Mouse (Mus musculus) ES-E14 (cell line): ENCODE results near the gene Pld1. TPM values are rescaled to one million over a fixed set of nuclear protein-coding genes. Genes with fewer than 3 reads are reported as not detected.

ENCODE experiments used
- DNase-seq: peaks from one replicate; pipeline ENCODE4 v3.0.0-alpha.2; 2013; ENCODE audit warnings: low read depth, low spot score
- H3K27ac ChIP-seq: 2 replicates; pipeline ENCODE4 v1.5.1; 2012; ENCODE audit warnings: low read depth, mild to moderate bottlenecking, low read length, moderate library complexity, mixed read lengths; ENCODE audit not compliant: poor library complexity, insufficient read depth, severe bottlenecking
- H3K36me3 ChIP-seq: 2 replicates; pipeline ENCODE4 v1.6.1; 2012; ENCODE audit warnings: mild to moderate bottlenecking, low read length, moderate library complexity, mixed read lengths; ENCODE audit not compliant: control insufficient read depth, poor library complexity, insufficient read depth, severe bottlenecking
- H3K4me1 ChIP-seq, 2 experiments: fragments of 150-350 bp in 1 of 2; sonication (generic) in 1 of 2; 2 replicates each; pipeline ENCODE4 v1.6.1; 2012; ENCODE audit warnings: low read length in 2 of 2, mild to moderate bottlenecking in 1 of 2, mixed read lengths in 1 of 2; ENCODE audit not compliant: control insufficient read depth in 2 of 2, insufficient read depth in 2 of 2, poor library complexity in 1 of 2
- H3K4me3 ChIP-seq, 2 experiments: fragments of 150-350 bp in 1 of 2; sonication (generic) in 1 of 2; 2 replicates each; pipeline ENCODE4 v1.5.1; 2012; ENCODE audit warnings: low read length in 2 of 2, low read depth in 1 of 2, mild to moderate bottlenecking in 1 of 2, mixed read lengths in 1 of 2; ENCODE audit not compliant: insufficient read depth in 1 of 2, poor library complexity in 1 of 2, severe bottlenecking in 1 of 2
- H3K9ac ChIP-seq: 2 replicates; pipeline ENCODE4 v1.6.1; 2012; ENCODE audit warnings: low read depth, mild to moderate bottlenecking, low read length, mixed read lengths; ENCODE audit not compliant: poor library complexity, insufficient read depth, severe bottlenecking
- H3K9me3 ChIP-seq: fragments of 150-350 bp; sonication (generic); 2 replicates; pipeline ENCODE4 v1.6.1; 2012; ENCODE audit warnings: low read depth, mild to moderate bottlenecking, low read length; ENCODE audit not compliant: control insufficient read depth, insufficient read depth
- CHD2 ChIP-seq: IDR thresholded peaks from 2 replicates; pipeline ENCODE4 v1.6.1; 2014; ENCODE audit warnings: mild to moderate bottlenecking, low read depth, low read length, inconsistent platforms
- HCFC1 ChIP-seq: IDR thresholded peaks from 2 replicates; pipeline ENCODE4 v1.6.1; 2012; ENCODE audit warnings: low read length, inconsistent platforms, borderline replicate concordance; ENCODE audit not compliant: insufficient read depth
- MAFK ChIP-seq: IDR thresholded peaks from 2 replicates; pipeline ENCODE4 v1.6.1; 2014; ENCODE audit warnings: mild to moderate bottlenecking, low read depth, low read length, inconsistent platforms; ENCODE audit not compliant: insufficient read depth
- ZC3H11A ChIP-seq: IDR thresholded peaks from 2 replicates; pipeline ENCODE4 v1.6.1; 2012; ENCODE audit warnings: low read depth, mild to moderate bottlenecking, inconsistent platforms, low read length, borderline replicate concordance
- ZNF384 ChIP-seq: IDR thresholded peaks from 2 replicates; pipeline ENCODE4 v1.6.1; 2012; ENCODE audit warnings: low read depth, low read length, inconsistent platforms
- in situ Hi-C, 2 experiments: fragments of 600-800 bp; cut with MboI; formaldehyde crosslinking; loops; one replicate each; pipeline ENCODE4 v1.15.1; 2025; ENCODE audit warnings: low sequenced_read_pairs in 2 of 2, inconsistent platforms in 1 of 2; ENCODE audit not compliant: unreplicated experiment in 2 of 2
- total RNA-seq: library from RNA; depleted of rRNA; stranded (reverse); fragments of 300-350 nt; gene quantifications from 2 replicates; pipeline ENCODE4 v1.2.3, GENCODE M21; 2012

The Pld1 gene
- total RNA-seq, 1 experiment = 4.8 TPM

GRCm38 (mm10) chr3:27950726-27951125, 12.2 kb downstream of the Pld1 start:
- Histone ChIP-seq H3K4me1 (no peaks in the 10 kb centered on the region), H3K9me3 (no peaks in the 10 kb centered on the region), H3K27ac (no peak overlapping the region), H3K4me3 (no peak overlapping the region), H3K36me3 (no peaks in the 10 kb centered on the region), H3K9ac (no peak overlapping the region)
- TF ChIP-seq CHD2 (no peak), MAFK (no peak), ZC3H11A (no peak), HCFC1 (no peak), ZNF384 (no peak)
- no peak for DNase-seq
- in situ Hi-C loops = no loop called here

DNA sequence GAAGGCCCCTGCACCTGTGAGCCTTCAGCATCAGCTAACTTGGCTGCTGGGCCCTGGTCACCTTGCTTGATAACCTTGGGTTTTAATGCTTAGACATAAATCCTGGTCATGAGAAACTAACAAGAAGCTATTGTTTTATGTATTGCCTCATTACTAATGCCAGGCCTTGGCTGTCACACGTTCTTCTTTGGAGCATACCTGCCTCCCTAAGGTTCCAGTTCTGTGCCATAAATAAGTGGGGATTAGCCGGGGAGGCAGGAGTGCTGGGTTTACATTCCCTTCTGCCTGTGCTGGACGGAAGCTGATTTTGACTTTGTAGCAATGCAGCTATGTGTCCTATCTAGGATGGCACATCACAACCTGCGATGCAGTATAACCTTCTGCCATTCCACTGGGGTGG, 13.2 kb downstream of the Pld1 start:
- Histone ChIP-seq H3K9me3 (no peaks in the 10 kb centered on the region), H3K36me3 (no peaks in the 10 kb centered on the region), H3K9ac (no peak overlapping the region), H3K27ac (no peak overlapping the region), H3K4me1 (no peaks in the 10 kb centered on the region), H3K4me3 (no peak overlapping the region)
- no peak for TF ChIP-seq ZC3H11A
- no peak for TF ChIP-seq CHD2
- TF ChIP-seq HCFC1 = no peak
- no peak for TF ChIP-seq MAFK
- no peak for TF ChIP-seq ZNF384
- DNase-seq = no peak
- in situ Hi-C loops = no loop called here

DNA sequence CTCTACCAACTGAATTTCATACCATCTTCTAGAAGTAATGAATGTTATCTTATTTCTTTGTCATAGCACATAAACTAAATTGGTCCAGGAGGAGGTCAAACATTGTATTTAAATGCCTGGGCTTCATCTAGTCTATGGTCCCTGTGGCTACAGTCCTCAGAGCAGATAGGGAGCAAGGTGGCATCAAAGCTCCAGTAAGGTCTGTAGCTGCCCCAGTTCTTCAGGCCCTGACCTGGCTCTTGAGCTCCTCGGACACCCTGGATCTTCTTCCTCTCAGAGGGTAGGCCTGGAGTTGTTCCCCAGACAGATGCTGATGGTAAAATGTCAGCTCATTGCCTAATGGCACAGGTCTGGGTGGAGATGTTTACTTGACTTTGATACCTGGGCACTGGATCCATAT, 17.5 kb downstream of the Pld1 start:
- TF ChIP-seq CHD2 (no peak), HCFC1 (no peak), ZC3H11A (no peak), ZNF384 (no peak), MAFK (no peak)
- Histone ChIP-seq H3K36me3 (no peaks in the 10 kb centered on the region), H3K9ac (no peak overlapping the region), H3K27ac (no peak overlapping the region), H3K4me3 (no peak overlapping the region), H3K9me3 (no peaks in the 10 kb centered on the region), H3K4me1 (no peaks in the 10 kb centered on the region)
- DNase-seq = no peak
- in situ Hi-C loops = no loop called here

DNA sequence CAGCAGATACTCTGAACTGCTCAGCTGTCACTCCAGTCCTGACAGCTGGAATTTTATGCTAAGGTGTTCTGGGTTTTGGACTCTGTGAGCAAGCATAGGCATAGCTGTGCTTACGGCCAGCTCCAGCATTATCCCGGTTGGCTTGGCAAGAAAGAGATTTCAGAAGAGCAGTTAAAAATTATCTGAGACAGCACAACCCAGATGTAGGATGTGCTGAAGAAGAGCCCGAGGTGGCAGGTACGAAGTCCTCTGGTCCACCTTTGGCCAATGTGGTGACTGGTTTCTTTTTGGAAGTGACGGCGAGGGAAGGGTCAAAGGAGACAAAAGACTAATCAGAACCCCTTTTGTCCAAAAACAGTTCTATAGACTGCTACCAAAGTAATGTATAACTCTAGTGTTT, 20.7 kb downstream of the Pld1 start:
- Histone ChIP-seq H3K9me3 (no peaks in the 10 kb centered on the region), H3K27ac (no peak overlapping the region), H3K4me3 (no peak overlapping the region), H3K4me1 (peaks cover 0 to 3% of the 10 kb centered on the region in 2 experiments; a peak in 2 of 4 replicates), H3K9ac (no peak overlapping the region), H3K36me3 (no peaks in the 10 kb centered on the region)
- no peak for DNase-seq
- TF ChIP-seq ZC3H11A = no peak
- in situ Hi-C loops = no loop called here

GRCm38 (mm10) chr3:27961162-27961561, 22.7 kb downstream of the Pld1 start:
- in situ Hi-C loops = no loop called here
- H3K4me3 ChIP-seq = no peak overlapping the region
- H3K9ac ChIP-seq = no peak overlapping the region
- no peak overlapping the region for H3K27ac ChIP-seq
- TF ChIP-seq HCFC1 (no peak), ZC3H11A (no peak), CHD2 (no peak), ZNF384 (no peak), MAFK (no peak)
- H3K9me3 ChIP-seq = no peaks in the 10 kb centered on the region
- H3K36me3 ChIP-seq = no peaks in the 10 kb centered on the region
- peaks cover 0 to 4% of the 10 kb centered on the region in 2 experiments; a peak in 2 of 4 replicates for H3K4me1 ChIP-seq
- DNase-seq = no peak
